Mouse (Mus musculus): ENCODE measurements at regions not wholly inside any gene's neighbourhood (a gene's known extent, or its start where the extent isn't known, plus 50 kb on each side); places are given as distances from the start of the nearest gene placed in this dataset.

DNA sequence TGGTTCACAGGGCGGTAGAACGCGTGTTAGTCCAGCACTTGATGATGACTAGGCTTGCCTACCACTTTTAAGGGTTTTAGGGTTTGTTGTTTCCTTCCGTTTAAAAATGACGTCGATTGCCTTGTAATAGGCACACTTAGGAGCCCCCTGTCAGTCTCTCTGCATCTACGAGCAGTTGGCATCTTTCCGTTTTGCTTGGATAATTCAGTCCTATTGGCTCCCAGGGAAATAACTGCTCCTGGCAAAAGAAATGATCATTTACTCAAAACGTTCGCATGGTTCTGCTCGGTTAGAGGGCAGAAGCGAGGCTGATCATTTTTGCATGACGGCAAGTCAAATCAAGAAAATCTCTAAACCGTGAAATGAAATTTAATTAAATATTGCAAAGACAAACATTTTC, 71.9 kb upstream of the Nfil3 start:
- TF ChIP-seq CTCF (IDR thresholded peaks at IDR 0.05; ENCODE audit: borderline replicate concordance, extremely low read depth, insufficient read depth, insufficient read length) (no peak), POLR2A (IDR thresholded peaks at IDR 0.05; ENCODE audit: borderline replicate concordance, extremely low read depth, insufficient read depth, insufficient read length, poor library complexity, severe bottlenecking) (no peak)
